Mouse (Mus musculus) spleen, adult 2 months (tissue): ENCODE results near the gene Lrguk. TPM values are rescaled to one million over a fixed set of nuclear protein-coding genes. Genes with fewer than 3 reads are reported as not detected.

ENCODE experiments used
- DNase-seq, 2 experiments: peaks; one replicate each; pipeline versions ENCODE4 v3.0.0 to v3.0.0-alpha.2; 2012 to 2021; ENCODE audit warnings: low spot score in 2 of 2, low read depth in 1 of 2
- H3K27ac ChIP-seq: fragments of 200-500 bp; 2 replicates; pipeline ENCODE4 v1.5.1; 2012; ENCODE audit warnings: low read length, inconsistent platforms; ENCODE audit not compliant: insufficient read depth
- H3K27me3 ChIP-seq: fragments of 200-500 bp; 2 replicates; pipeline ENCODE4 v1.6.1; 2012; ENCODE audit warnings: mild to moderate bottlenecking, moderate library complexity, low read length, inconsistent platforms; ENCODE audit not compliant: control insufficient read depth, insufficient read depth
- H3K36me3 ChIP-seq: fragments of 200-500 bp; 2 replicates; pipeline ENCODE4 v1.6.1; 2012; ENCODE audit warnings: mild to moderate bottlenecking, low read length, inconsistent platforms; ENCODE audit not compliant: control insufficient read depth, insufficient read depth
- H3K4me1 ChIP-seq: fragments of 200-500 bp; 2 replicates; pipeline ENCODE4 v1.6.1; 2011; ENCODE audit warnings: inconsistent platforms; ENCODE audit not compliant: control insufficient read depth, insufficient read depth, insufficient read length
- H3K4me3 ChIP-seq: fragments of 200-500 bp; 2 replicates; pipeline ENCODE4 v1.5.1; 2011; ENCODE audit warnings: mild to moderate bottlenecking, inconsistent platforms; ENCODE audit not compliant: insufficient read depth, insufficient read length; ENCODE audit errors: extremely low read depth
- CTCF ChIP-seq: fragments of 200-500 bp; IDR thresholded peaks from 2 replicates; pipeline ENCODE4 v1.5.1; 2011; ENCODE audit warnings: mild to moderate bottlenecking, inconsistent platforms; ENCODE audit not compliant: insufficient read depth, insufficient read length, insufficient replicate concordance; ENCODE audit errors: extremely low read depth
- POLR2A ChIP-seq: fragments of 200-500 bp; IDR thresholded peaks from 2 replicates; pipeline ENCODE4 v1.6.1; 2011; ENCODE audit warnings: low read depth, low read length, inconsistent platforms
- WGBS: fragments of 180-500 bp; shearing (Covaris S2); methylation state at CpG from one replicate; pipeline ENCODE4 v1.1.7; 2018; 5-methylcytosine and 5-hydroxymethylcytosine counted together
- polyA plus RNA-seq: library from polyadenylated mRNA; depleted of rRNA; stranded (reverse); fragments of >200 nt; gene quantifications from 2 replicates; pipeline ENCODE4 v1.2.3, GENCODE M21; 2012

The Lrguk gene
- polyA plus RNA-seq, 1 experiment = 0.01 TPM

DNA sequence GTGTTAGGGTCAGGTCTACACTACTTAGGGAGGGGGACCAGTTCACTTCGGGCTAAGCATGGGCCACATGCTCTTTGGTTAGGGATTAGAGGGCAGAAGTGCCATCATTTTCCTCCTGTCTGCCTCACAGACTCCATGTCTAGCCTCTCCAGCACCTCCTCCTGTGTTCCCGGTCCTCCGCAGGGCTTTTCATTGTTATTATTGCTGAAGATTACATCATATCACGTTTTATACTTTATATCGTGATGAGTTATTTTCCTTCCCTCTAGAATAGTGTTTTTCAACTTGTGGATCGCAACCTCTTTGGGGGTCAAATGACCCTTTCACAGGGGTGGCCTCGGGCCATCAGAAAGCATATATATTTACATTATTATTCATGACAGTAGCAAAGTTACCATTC, 37.5 kb downstream of the Lrguk start:
- Histone ChIP-seq H3K27me3 (no peaks in the 10 kb centered on the region), H3K4me1 (no peaks in the 10 kb centered on the region), H3K4me3 (no peak overlapping the region), H3K36me3 (no peaks in the 10 kb centered on the region), H3K27ac (no peak overlapping the region)
- TF ChIP-seq CTCF (no peak), POLR2A (no peak)
- WGBS = 93% methylated on average over 7 of the region's 7 CpGs
- DNase-seq = no peak

GRCm38 (mm10) chr6:34067271-34067670, 38.0 kb downstream of the Lrguk start:
- H3K4me3 ChIP-seq = no peak overlapping the region
- 94% methylated on average over 8 of the region's 8 CpGs for WGBS
- no peak for DNase-seq
- H3K4me1 ChIP-seq = no peaks in the 10 kb centered on the region
- no peaks in the 10 kb centered on the region for H3K27me3 ChIP-seq
- H3K36me3 ChIP-seq = no peaks in the 10 kb centered on the region
- TF ChIP-seq CTCF (no peak), POLR2A (no peak)
- no peak overlapping the region for H3K27ac ChIP-seq

GRCm38 (mm10) chr6:34071936-34072335, 42.7 kb downstream of the Lrguk start:
- WGBS = 89% methylated on average over 5 of the region's 5 CpGs
- Histone ChIP-seq H3K36me3 (no peaks in the 10 kb centered on the region), H3K4me3 (no peak overlapping the region), H3K27ac (no peak overlapping the region), H3K27me3 (no peaks in the 10 kb centered on the region), H3K4me1 (no peaks in the 10 kb centered on the region)
- DNase-seq = no peak
- TF ChIP-seq CTCF (no peak), POLR2A (no peak)

DNA sequence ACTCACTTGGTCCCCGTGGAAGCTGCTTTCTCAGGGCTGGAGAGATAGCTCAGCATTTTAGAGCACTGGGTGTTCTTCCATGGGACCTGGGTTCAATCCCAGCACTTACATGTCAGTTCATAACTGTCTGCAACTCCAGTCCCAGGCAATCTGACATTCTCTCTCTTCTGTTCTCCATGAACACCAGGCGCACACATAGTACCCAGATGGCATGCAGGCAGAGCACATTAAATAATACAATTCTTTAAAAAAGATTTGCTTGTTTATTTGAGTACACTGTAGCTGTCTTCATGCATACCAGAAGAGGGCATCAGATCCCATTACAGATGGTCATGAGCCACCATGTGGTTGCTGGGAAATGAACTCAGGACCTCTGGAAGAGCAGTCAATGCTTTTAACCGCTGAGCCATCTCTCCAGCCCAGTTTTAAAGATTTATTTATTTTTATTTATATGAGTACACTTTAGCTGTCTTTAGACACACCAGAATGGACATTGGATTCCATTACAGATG, 44.7 kb downstream of the Lrguk start:
- H3K36me3 ChIP-seq = no peaks in the 10 kb centered on the region
- no peaks in the 10 kb centered on the region for H3K4me1 ChIP-seq
- no peak overlapping the region for H3K4me3 ChIP-seq
- no peak for DNase-seq
- H3K27me3 ChIP-seq = no peaks in the 10 kb centered on the region
- no peak for TF ChIP-seq CTCF
- TF ChIP-seq POLR2A = no peak
- 89% methylated on average over 3 of the region's 3 CpGs for whole genome bisulfite sequencing
- no peak overlapping the region for H3K27ac ChIP-seq

DNA sequence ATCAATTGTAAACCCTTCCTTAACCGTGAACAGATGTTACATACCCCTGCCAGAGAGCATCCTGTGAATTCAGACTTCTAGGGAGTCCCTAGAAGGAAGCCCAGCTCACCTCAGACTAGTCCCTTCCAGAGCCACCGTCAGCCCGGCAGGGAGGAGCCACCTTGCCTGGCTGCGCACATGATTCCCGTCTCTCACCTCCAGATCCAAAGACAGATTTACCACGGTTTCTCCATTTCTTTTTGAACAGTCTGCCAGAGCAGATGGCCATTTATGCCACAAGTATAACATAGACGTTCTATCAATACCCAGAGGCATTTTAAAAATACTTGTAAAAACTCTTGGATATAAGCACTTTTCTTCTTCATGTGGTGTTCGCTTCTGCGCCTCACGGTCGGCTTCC, 46.3 kb downstream of the Lrguk start:
- DNase-seq = no peak
- Histone ChIP-seq H3K4me1 (no peaks in the 10 kb centered on the region), H3K36me3 (no peaks in the 10 kb centered on the region), H3K27ac (no peak overlapping the region), H3K27me3 (no peaks in the 10 kb centered on the region), H3K4me3 (no peak overlapping the region)
- no peak for TF ChIP-seq CTCF
- no peak for TF ChIP-seq POLR2A
- 92% methylated on average over 11 of the region's 11 CpGs for WGBS

GRCm38 (mm10) chr6:34083471-34083870, 54.2 kb downstream of the Lrguk start:
- Histone ChIP-seq H3K4me1 (no peaks in the 10 kb centered on the region), H3K36me3 (no peaks in the 10 kb centered on the region), H3K4me3 (no peak overlapping the region), H3K27me3 (no peaks in the 10 kb centered on the region), H3K27ac (no peak overlapping the region)
- 90% methylated on average over 5 of the region's 5 CpGs for WGBS
- no peak for DNase-seq
- TF ChIP-seq CTCF (no peak), POLR2A (no peak)

- WGBS = 88% methylated on average over 4 of the region's 4 CpGs
- Histone ChIP-seq H3K36me3 (no peaks in the 10 kb centered on the region), H3K4me1 (no peaks in the 10 kb centered on the region), H3K27ac (no peak overlapping the region), H3K4me3 (no peak overlapping the region), H3K27me3 (no peaks in the 10 kb centered on the region)
- DNase-seq = no peak
- no peak for TF ChIP-seq POLR2A
Measured at GRCm38 (mm10) chr6:34087701-34088100, 58.5 kb downstream of the Lrguk start.
